Mouse (Mus musculus): ENCODE results near the gene Acer3. TPM values are rescaled to one million over a fixed set of nuclear protein-coding genes. Genes with fewer than 3 reads are reported as not detected.

Gene Acer3
- polyA plus RNA-seq, 1 experiment from 2014 or later: 24.0 TPM

DNA sequence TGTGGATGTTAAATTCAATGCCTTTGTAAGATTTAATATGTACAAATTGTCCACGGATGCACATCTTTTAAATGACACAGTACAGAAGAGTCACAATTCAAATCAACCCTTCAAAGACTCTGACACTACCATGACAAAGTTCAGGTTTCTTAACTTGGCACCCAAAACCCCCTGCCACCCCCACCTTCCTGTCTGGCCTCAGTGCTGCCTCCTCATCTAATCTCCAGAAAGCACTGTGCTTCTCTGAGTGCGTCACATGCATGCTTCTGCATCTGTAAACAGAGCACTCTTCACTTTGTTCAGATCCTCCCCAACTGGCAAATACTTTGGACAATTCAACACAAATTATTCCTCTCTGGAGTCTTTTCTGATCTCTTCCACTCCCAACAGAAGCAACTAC, 68.5 kb downstream of the Acer3 start:
- ATAC-seq (replicated peaks; ENCODE audit: low FRiP score): no peak
- 88% methylated on average over 2 of the region's 2 CpGs for WGBS
- Histone ChIP-seq H3K9me3 (replicated peaks) (no peaks in the 10 kb centered on the region), H3K27me3 (no peaks in the 10 kb centered on the region), H3K4me3 (replicated peaks) (no peak overlapping the region), H3K36me3 (0 out of 2 replicates have a peak, but pooled peaks cover 5% of the 10 kb centered on the region), H3K27ac (no peak overlapping the region), H3K9ac (no peak overlapping the region), H3K4me1 (no peaks in the 10 kb centered on the region), H3K4me2 (no peak overlapping the region)

DNA sequence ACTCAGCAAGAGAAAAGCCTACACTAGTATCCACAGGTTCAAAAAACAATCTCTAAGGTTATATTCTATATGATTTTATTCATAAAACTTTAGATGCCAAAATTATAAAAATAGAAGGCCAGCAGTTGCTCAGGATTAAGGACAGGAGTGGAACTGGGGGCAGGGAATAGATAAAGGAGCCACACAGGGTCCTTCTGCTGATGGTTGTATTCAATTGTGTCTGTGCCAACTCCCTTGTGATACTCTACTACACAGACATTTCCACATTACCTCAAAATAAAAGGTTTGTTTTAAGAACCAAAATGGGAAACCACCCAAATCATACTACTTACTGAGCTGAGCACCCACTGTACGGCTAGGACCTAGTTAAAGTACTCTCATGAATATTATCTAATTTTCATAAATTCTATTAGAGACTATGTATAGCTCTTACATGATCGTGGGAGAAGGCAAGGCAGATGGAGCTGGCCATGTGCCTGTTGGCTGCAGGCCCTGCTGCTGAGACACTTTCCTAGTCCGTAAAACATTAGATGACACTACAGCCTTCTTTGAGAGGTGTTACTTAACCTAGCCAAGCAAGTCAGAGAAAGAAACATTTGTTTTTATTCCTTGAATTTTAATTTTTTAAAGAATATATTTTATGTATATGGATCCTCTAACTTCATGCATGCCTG, 84.2 kb downstream of the Acer3 start:
- Histone ChIP-seq H3K27me3 (no peaks in the 10 kb centered on the region), H3K9ac (no peak overlapping the region), H3K4me3 (replicated peaks) (no peak overlapping the region), H3K36me3 (no peaks in the 10 kb centered on the region), H3K27ac (no peak overlapping the region), H3K9me3 (replicated peaks) (no peaks in the 10 kb centered on the region), H3K4me1 (no peaks in the 10 kb centered on the region), H3K4me2 (no peak overlapping the region)
- no peak for ATAC-seq (replicated peaks; ENCODE audit: low FRiP score)
- WGBS: 80% methylated on average over 3 of the region's 3 CpGs

DNA sequence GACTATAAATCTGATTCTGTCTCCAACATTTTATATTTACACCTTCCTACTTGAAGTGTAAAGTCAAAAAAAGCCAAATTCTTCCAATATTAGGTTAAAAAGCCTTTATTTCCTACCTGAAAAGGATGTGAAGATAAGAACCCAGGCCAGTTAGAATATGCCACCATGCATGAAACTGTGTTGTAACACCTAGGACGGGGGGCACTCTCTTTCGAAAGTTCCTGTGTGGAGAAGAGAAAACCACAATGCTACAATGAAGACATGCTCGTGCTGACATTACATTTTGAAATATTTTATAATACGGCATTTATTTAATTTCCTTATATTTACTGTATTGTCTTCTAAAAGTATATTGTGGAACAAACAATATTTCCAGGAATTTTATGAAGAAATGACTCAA, 97.2 kb downstream of the Acer3 start:
- no peak overlapping the region for H3K27ac ChIP-seq
- ATAC-seq (replicated peaks; ENCODE audit: low FRiP score): no peak
- 88% methylated on average over 4 of the region's 4 CpGs for WGBS
- no peaks in the 10 kb centered on the region for H3K27me3 ChIP-seq
- H3K4me3 ChIP-seq (replicated peaks): no peak overlapping the region
- H3K9me3 ChIP-seq (replicated peaks): no peaks in the 10 kb centered on the region
- no peaks in the 10 kb centered on the region for H3K4me1 ChIP-seq
- H3K9ac ChIP-seq: no peak overlapping the region
- H3K4me2 ChIP-seq: no peak overlapping the region
- no peaks in the 10 kb centered on the region for H3K36me3 ChIP-seq

DNA sequence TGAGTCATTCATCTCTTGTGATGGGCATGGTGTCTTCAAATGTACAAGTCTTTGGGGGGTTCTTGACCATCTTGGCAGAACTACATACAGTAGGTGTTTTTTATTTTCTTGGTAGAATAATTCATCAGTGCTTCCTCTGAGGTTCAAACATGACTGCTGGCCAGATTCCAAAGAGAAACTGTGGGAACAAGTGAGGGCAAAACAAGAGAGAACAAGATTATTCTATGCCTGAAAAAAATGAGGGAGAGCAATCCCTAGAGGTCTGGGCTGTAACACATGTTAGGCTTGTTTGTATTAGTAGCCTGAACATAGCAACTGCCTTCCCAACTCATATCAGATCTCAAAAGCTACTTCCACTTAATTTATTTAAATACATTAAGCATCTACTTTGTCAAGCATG, 104.3 kb downstream of the Acer3 start:
- no peak for ATAC-seq (replicated peaks; ENCODE audit: low FRiP score)
- Histone ChIP-seq H3K9ac (no peak overlapping the region), H3K36me3 (0 out of 2 replicates have a peak, but pooled peaks cover 3% of the 10 kb centered on the region), H3K4me1 (no peaks in the 10 kb centered on the region), H3K4me2 (no peak overlapping the region), H3K27ac (no peak overlapping the region), H3K9me3 (replicated peaks) (no peaks in the 10 kb centered on the region), H3K4me3 (replicated peaks) (no peak overlapping the region), H3K27me3 (no peaks in the 10 kb centered on the region)

DNA sequence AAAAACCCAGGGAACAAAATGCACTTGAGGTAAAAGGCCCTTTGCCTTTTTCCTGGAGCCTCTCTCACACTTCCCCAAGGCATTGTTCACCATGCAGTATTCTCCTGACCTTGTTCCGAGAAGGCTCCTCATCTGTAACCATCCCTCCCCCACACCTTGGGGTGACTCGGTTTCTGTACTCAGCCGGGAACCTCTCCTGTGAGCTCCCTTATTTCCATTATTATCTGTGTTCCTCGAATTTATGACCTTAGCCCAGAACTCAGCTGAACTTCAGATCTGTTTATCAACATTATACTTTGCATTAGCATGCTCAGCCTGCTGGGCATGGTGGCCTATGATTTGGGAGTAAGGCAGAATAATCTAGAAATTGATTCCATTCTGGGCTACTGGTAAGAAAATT, 118.1 kb downstream of the Acer3 start:
- H3K27ac ChIP-seq: no peak overlapping the region
- H3K36me3 ChIP-seq: no peaks in the 10 kb centered on the region
- no peak for ATAC-seq (replicated peaks; ENCODE audit: low FRiP score)
- H3K4me2 ChIP-seq: no peak overlapping the region
- H3K4me1 ChIP-seq: no peaks in the 10 kb centered on the region
- 68% methylated on average over 4 of the region's 4 CpGs for WGBS
- H3K9ac ChIP-seq: no peak overlapping the region
- no peak overlapping the region for H3K4me3 ChIP-seq (replicated peaks)
- no peaks in the 10 kb centered on the region for H3K9me3 ChIP-seq (replicated peaks)
- no peaks in the 10 kb centered on the region for H3K27me3 ChIP-seq

DNA sequence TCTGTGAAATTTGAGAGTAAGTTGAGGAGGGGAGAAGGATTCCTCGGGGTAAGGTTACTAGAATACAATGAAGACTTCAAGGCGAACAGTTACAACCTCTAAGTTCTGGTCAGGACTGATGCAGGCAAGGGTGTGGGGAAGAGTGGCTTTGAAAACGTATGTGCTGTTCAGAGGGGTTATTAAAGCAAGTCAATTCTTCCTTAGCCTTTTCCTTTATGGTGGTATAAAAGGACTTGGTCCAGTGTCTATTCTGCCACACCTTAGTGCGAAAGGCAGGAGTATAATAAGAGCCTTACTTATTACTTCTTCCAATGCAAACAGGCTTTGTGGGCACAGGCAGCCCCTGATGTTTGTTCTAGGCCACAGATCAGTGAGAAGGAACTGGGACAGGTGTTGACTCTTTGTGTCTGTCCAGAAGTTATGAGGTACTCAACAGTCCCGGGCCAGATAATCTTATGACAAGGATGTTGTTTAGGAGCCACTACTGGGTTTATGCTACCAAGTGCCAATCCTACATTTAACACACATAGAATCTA, 119.4 kb downstream of the Acer3 start:
- no peak overlapping the region for H3K9ac ChIP-seq
- H3K4me1 ChIP-seq: no peaks in the 10 kb centered on the region
- H3K9me3 ChIP-seq (replicated peaks): no peaks in the 10 kb centered on the region
- 69% methylated on average over 5 of the region's 5 CpGs for WGBS
- H3K36me3 ChIP-seq: no peaks in the 10 kb centered on the region
- H3K4me3 ChIP-seq (replicated peaks): no peak overlapping the region
- no peak overlapping the region for H3K4me2 ChIP-seq
- peaks cover 3% of the 10 kb centered on the region for H3K27me3 ChIP-seq
- H3K27ac ChIP-seq: no peak overlapping the region
- no peak for ATAC-seq (replicated peaks; ENCODE audit: low FRiP score)

DNA sequence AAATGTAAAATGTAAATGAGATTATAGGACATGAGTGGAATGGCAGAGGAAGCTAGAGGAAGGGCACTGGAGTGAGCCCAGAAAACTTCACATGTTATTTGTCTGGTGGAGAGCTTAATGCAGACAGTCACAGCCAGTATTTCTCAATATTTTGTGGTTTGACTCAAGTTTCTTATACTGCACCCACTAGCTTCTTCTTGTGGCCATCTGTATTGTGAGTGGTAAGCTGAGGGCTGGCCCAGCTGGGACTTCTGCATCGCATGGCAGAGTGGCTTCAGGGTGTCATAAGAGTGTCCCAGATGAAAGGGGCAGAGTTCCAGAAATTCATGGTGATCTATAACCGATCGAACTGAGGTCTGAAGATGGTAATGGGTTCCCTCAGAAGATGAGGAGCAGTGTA, 120.6 kb downstream of the Acer3 start:
- ATAC-seq (replicated peaks; ENCODE audit: low FRiP score): no peak
- H3K4me3 ChIP-seq (replicated peaks): no peak overlapping the region
- H3K9me3 ChIP-seq (replicated peaks): no peaks in the 10 kb centered on the region
- no peak overlapping the region for H3K9ac ChIP-seq
- H3K4me1 ChIP-seq: no peaks in the 10 kb centered on the region
- no peak overlapping the region for H3K4me2 ChIP-seq
- WGBS: 95% methylated on average over 3 of the region's 3 CpGs
- no peaks in the 10 kb centered on the region for H3K36me3 ChIP-seq
- no peak overlapping the region for H3K27ac ChIP-seq
- peaks cover 14% of the 10 kb centered on the region for H3K27me3 ChIP-seq

DNA sequence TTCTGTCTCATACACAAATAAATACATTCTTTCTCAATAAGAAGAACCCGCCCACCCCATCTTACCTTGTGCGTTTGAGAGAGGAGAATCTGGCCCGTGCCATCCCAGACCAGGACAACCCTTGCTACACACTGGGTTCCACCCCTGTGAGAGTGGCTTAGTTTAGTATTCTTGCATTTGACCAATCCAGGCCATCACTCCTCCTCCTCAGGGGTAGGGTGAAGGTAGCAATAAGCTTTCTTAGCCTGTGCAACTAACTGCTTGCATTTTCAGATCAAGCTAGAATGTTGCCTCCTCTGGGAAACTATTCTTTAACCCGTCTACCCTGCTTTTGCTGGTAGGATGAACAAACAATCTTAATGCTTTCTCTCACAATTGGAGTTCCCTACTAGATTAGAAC, 121.6 kb downstream of the Acer3 start, which contains the start of gene B3gnt6:
B3gnt6 (minus strand) TSS at position 101 of the 400 bp plus-strand sequence.
- Histone ChIP-seq H3K4me1 (peaks cover 3% of the 10 kb centered on the region), H3K4me3 (replicated peaks) (no peak within 1 kb of the TSS), H3K9me3 (replicated peaks) (no peaks in the 10 kb centered on the region), H3K27me3 (peaks cover 24% of the 10 kb centered on the region), H3K9ac (no peak within 1 kb of the TSS), H3K36me3 (no peaks in the 10 kb centered on the region), H3K4me2 (no peak within 1 kb of the TSS), H3K27ac (no peak within 1 kb of the TSS)
- no peak for ATAC-seq (replicated peaks; ENCODE audit: low FRiP score)
- 92% methylated on average over 4 of the region's 4 CpGs for WGBS

DNA sequence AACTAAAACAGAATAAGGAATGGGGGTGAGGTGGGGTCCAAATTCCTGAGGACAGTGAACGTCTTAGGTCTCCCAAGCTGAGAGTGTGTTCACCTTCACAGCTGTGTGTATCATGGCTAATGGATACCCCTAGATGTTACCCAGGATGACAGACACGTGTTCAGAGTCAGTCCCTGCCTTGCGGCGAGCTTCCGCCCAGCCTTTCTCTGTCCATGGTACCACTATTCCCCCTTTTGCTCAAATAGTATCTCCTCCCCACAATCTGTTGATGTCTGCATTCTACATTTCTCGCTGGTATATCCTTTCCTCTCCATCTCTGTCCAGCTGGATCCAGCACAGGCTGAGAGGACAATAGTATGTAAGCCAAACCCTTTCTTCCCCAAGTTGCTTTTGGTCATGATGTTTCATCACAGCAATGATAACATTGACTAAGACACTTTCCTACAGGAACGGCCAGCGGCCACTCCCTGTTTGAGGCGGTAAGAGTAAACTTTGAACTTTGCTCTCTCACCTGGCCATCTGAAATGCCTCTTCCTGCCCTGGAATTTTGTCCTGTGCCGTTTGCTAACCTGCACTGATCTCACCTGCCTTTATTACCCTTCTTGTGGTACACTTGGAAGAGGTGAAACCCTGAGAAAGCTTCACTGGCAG, 125.7 kb downstream of the Acer3 start:
- Histone ChIP-seq H3K9me3 (replicated peaks) (no peaks in the 10 kb centered on the region), H3K4me3 (replicated peaks) (no peak overlapping the region), H3K4me2 (no peak overlapping the region), H3K4me1 (peaks cover 14% of the 10 kb centered on the region), H3K9ac (no peak overlapping the region), H3K27me3 (peaks cover 60% of the 10 kb centered on the region), H3K36me3 (no peaks in the 10 kb centered on the region), H3K27ac (no peak overlapping the region)
- ATAC-seq (replicated peaks; ENCODE audit: low FRiP score): no peak; the same call in 1 of the 2 replicates
- WGBS: 36% methylated on average over 10 of the region's 10 CpGs

DNA sequence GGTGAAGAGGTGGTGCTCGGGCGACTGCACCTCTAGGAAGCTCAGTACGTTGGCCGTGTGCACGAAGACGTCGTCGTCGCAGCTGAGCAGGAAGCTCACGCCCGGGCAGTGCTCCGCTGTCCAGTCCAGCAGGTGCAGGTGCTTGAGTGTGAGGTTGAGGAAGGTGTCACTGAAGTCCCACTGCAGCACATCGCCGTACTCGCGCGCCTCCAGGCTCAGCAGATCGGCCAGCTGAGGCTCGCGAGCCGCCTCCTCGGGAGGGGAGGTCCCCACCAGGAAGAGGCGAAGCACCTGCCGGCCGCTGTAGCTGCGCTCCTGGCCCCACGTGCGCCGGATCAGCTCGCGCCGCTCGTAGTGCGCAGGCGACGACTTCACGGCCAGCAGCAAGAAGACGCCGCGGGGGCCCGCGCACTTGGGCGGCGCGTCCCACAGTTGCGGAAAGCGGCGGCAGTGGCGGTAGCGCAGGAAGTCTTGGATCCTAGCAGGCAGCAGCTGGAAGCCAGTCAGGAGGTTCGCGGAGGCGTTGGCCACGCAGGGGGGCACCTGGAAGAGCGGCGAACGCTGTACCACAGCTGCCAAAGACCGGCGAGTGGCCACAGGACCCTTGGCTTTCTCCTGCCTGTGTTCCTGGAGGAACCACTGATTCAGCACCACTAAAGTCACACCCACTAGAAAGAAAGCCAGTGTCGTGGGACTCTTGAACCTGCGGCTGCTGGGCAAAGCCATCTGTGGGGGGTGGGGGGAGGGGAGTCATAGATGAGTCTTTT, 126.8 kb downstream of the Acer3 start:
- ATAC-seq (replicated peaks; ENCODE audit: low FRiP score): 0 out of 2 replicates have a peak, but pooled peaks have one; percentile 23
- H3K9ac ChIP-seq: peak overlapping the region; percentile 35
- H3K9me3 ChIP-seq (replicated peaks): no peaks in the 10 kb centered on the region
- H3K27me3 ChIP-seq: peaks cover 61% of the 10 kb centered on the region
- WGBS: 2% methylated on average over 60 of the region's 61 CpGs
- peaks cover 14% of the 10 kb centered on the region for H3K4me1 ChIP-seq
- peak overlapping the region; percentile 80 for H3K4me2 ChIP-seq
- H3K4me3 ChIP-seq (replicated peaks): peak overlapping the region; percentile 43
- H3K27ac ChIP-seq: no peak overlapping the region
- no peaks in the 10 kb centered on the region for H3K36me3 ChIP-seq

DNA sequence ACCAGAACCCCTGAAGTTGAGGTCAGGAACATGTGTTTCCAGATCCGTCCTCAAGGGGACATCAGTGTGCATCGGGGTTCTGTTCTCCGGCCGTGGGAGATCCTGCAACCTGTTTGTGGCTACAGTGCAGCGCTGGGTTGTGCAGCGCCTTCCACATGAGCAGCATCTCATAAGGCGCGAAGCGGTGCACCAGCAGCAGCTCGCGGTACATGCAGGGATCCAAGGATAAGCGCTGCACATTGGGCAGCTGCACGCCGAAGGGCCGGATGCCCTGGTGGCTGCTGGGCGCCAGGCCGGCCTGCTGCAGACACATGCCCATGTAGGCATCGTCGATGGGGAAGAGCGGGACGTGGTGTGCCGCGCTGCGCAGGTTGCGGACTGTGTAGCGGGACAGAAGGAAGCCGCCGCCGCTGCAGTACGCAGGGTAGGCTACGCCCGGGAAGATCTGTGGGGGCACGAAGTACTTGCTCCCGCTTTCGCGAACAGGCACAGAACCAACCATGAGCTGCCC, 127.4 kb downstream of the Acer3 start:
- Histone ChIP-seq H3K36me3 (no peaks in the 10 kb centered on the region), H3K27ac (no peak overlapping the region), H3K27me3 (peaks cover 61% of the 10 kb centered on the region), H3K9ac (peak overlapping the region; percentile 35), H3K4me3 (replicated peaks) (peak overlapping the region; percentile 43), H3K4me2 (peak overlapping the region; percentile 80), H3K4me1 (peaks cover 14% of the 10 kb centered on the region), H3K9me3 (replicated peaks) (no peaks in the 10 kb centered on the region)
- peak; percentile 28; the same call in 1 of the 2 replicates for ATAC-seq (replicated peaks; ENCODE audit: low FRiP score)
- 6% methylated on average over 36 of the region's 36 CpGs for WGBS
